Mouse (Mus musculus) limb, embryonic 12.5 days (tissue): ENCODE measurements at regions not wholly inside any gene's neighbourhood (a gene's known extent, or its start where the extent isn't known, plus 50 kb on each side); places are given as distances from the start of the nearest gene placed in this dataset.

ENCODE experiments used
- ATAC-seq: fragments of 200-750 bp; cut with Nextera tagmentation; 2 replicates; pipeline ENCODE4 v1.8.0; 2017; ENCODE audit warnings: low read depth, moderate TSS enrichment; ENCODE audit not compliant: insufficient number of reproducible peaks, insufficient read depth, low FRiP score, low TSS enrichment
- H3K27ac ChIP-seq: fragments of 300-500 bp; sonication (generic); 2 replicates; pipeline ENCODE4 v1.5.1; 2016; ENCODE audit warnings: mild to moderate bottlenecking, moderate library complexity
- H3K27me3 ChIP-seq: fragments of 300-500 bp; sonication (generic); 2 replicates; pipeline ENCODE4 v1.6.1; 2016; ENCODE audit warnings: mild to moderate bottlenecking, moderate library complexity
- H3K36me3 ChIP-seq: fragments of 300-500 bp; sonication (generic); 2 replicates; pipeline ENCODE4 v1.6.1; 2016; ENCODE audit warnings: mild to moderate bottlenecking, moderate library complexity
- H3K4me1 ChIP-seq: fragments of 300-500 bp; sonication (generic); replicated peaks from 2 replicates; pipeline ENCODE4 v1.6.1; 2016
- H3K4me2 ChIP-seq: fragments of 300-500 bp; sonication (generic); 2 replicates; pipeline ENCODE4 v1.6.1; 2016; ENCODE audit warnings: mild to moderate bottlenecking, moderate library complexity
- H3K4me3 ChIP-seq: fragments of 300-500 bp; sonication (generic); replicated peaks from 2 replicates; pipeline ENCODE4 v1.5.1; 2016; ENCODE audit warnings: mild to moderate bottlenecking
- H3K9ac ChIP-seq: fragments of 300-500 bp; sonication (generic); replicated peaks from 2 replicates; pipeline ENCODE4 v1.6.1; 2016; ENCODE audit warnings: mild to moderate bottlenecking, moderate library complexity
- H3K9me3 ChIP-seq: fragments of 300-500 bp; sonication (generic); 2 replicates; pipeline ENCODE4 v1.6.1; 2016; ENCODE audit warnings: mild to moderate bottlenecking, moderate library complexity
- WGBS: fragments of 180-500 bp; shearing (Covaris S2); methylation state at CpG from one replicate; pipeline ENCODE4 v1.1.7; 2016; 5-methylcytosine and 5-hydroxymethylcytosine counted together

DNA sequence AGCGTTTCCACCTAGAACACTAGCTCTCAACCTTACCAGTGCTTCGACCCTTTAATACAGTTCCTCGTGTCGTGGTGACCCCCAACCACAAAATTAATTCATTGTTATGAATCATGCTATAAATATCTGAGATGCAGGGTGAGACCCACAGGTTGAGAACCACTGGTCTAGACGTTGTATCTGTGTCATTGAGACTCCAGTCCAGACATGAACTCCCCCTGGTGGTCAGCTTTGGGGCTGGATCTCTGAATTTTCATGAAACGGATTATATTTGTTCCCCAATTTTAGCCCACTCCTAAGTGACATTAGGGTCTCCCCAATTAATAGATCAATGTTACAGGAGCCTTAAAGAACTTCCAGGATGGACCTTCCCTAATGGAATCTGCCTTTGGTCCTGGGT is 81.3 kb upstream of the Tmem150c start:
- Histone ChIP-seq H3K4me1 (no peaks in the 10 kb centered on the region), H3K27ac (no peak overlapping the region), H3K9me3 (peaks cover 4% of the 10 kb centered on the region; the same call in 1 of the 2 replicates), H3K9ac (no peak overlapping the region), H3K4me2 (no peak overlapping the region), H3K36me3 (no peaks in the 10 kb centered on the region), H3K4me3 (no peak overlapping the region), H3K27me3 (no peaks in the 10 kb centered on the region)
- no peak for ATAC-seq
- 70% methylated on average over 6 of the region's 6 CpGs for WGBS

DNA sequence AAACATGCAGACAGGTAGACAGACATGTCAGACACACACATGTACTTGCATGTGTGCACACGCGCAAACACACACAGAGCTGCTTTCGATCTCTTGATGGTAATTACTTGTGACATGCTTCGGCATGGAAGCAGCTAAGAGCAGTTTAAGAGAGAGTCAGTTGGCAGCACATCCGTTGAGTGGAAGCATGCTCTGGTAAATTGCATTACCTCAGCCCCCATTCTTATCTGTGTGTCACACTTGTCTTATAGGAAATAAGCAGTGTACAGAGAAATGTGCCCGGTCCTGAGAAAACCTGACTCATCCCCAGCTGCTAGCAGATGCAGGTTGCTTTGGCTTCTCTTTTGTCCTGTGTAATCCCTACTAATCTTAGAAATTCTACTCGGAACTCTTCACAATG is 80.0 kb upstream of the Tmem150c start:
- 86% methylated on average over 7 of the region's 7 CpGs for WGBS
- Histone ChIP-seq H3K4me2 (no peak overlapping the region), H3K9ac (no peak overlapping the region), H3K4me3 (no peak overlapping the region), H3K9me3 (peaks cover 4% of the 10 kb centered on the region; the same call in 1 of the 2 replicates), H3K27ac (no peak overlapping the region), H3K36me3 (no peaks in the 10 kb centered on the region), H3K27me3 (no peaks in the 10 kb centered on the region), H3K4me1 (no peaks in the 10 kb centered on the region)
- no peak for ATAC-seq

DNA sequence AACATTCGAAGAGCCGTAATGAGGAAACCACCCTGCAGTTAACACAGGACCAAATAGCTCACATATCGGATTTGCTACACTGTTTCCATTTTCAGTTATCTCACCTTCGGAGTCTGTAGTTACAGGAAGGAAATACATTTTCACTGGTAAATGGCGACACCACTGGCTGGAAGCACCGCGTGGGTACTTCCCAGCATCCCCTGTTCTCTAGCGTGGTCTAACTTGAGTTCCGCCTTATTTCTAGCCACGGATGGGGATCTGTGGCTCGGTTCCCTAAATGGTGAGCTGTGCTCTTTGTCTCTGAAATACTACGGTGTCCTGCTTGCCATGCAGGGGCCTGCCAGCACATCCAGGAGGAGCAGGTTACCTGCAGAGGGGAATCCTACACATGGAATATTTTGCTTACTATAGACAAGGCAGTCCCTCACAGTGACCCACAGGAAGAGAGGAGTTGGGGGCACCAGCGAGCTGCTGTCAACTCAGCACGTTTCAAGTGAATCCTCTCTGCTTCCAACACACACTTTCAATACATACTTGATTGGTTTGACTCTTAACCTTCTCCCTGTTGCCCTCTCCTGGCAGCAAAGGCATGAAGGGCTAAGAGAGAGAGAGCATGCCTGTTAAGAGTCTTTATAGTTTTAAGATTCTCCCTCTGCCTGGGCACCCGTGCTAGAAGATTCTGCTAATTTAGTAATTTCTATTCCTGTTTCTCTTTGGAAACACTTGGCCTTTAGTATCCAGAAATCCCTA is 78.9 kb upstream of the Tmem150c start:
- peaks cover 4% of the 10 kb centered on the region; the same call in 1 of the 2 replicates for H3K9me3 ChIP-seq
- WGBS, result 83% methylated on average over 15 of the region's 15 CpGs
- no peak overlapping the region for H3K9ac ChIP-seq
- H3K4me3 ChIP-seq, result no peak overlapping the region
- H3K27me3 ChIP-seq, result no peaks in the 10 kb centered on the region
- no peaks in the 10 kb centered on the region for H3K36me3 ChIP-seq
- H3K4me2 ChIP-seq, result no peak overlapping the region
- H3K27ac ChIP-seq, result no peak overlapping the region
- no peaks in the 10 kb centered on the region for H3K4me1 ChIP-seq
- ATAC-seq, result no peak

DNA sequence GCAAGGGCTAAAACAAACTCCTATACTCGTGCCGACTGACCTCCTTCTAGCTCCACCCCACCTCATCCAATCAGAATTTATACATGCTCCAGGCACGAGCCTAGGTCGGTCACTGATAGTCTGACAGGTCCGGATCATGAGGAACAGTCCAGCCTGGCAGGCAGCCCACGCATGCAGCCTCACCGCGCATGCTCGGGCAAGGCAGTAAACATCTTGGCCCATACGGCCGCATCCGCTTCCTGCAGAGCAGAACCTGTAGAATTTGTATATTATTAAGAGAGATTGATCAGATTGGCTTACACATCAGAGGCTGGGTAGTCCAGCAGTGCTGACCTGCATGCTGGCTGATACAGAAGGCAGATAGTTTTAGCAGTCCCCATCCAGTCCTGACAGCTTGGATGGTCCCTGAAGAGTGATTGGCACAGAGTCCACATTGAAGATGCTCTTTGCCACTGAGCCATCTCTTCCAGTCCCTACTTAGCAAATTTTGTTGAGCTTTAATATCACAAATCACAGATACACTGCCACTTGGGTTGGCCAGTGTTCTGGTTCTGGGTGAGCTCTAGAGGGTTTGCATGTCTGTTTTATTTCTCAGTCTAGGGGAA is 78.2 kb upstream of the Tmem150c start:
- Histone ChIP-seq H3K4me2 (no peak overlapping the region), H3K4me1 (no peaks in the 10 kb centered on the region), H3K36me3 (no peaks in the 10 kb centered on the region), H3K9me3 (peaks cover 4% of the 10 kb centered on the region; the same call in 1 of the 2 replicates), H3K4me3 (no peak overlapping the region), H3K27me3 (no peaks in the 10 kb centered on the region), H3K27ac (no peak overlapping the region), H3K9ac (no peak overlapping the region)
- ATAC-seq, result no peak
- WGBS, result 87% methylated on average over 12 of the region's 12 CpGs

DNA sequence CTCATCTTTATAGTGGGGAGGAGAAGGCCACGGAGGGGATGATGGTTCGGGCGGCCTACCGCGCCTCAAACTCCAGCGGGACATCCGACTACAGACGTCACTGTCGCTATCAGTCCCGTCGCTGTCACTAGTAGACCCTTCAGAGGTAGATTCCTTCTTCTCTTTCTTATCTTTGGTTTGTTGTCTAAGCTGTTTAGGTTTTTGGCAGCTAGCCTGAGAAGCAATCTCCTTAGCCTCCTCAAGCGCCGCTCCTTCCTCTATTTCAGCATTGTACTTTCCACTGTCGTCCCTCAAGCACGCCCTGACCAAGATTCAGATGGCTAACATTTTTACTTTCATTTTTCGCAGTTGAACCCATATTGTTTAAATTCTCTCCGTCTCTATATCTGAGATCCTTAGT is 76.7 kb upstream of the Tmem150c start:
- Histone ChIP-seq H3K4me1 (peaks cover 8% of the 10 kb centered on the region), H3K27me3 (no peaks in the 10 kb centered on the region), H3K36me3 (no peaks in the 10 kb centered on the region), H3K4me2 (no peak overlapping the region), H3K4me3 (no peak overlapping the region), H3K9me3 (no peaks in the 10 kb centered on the region; the same call in 1 of the 2 replicates), H3K9ac (no peak overlapping the region), H3K27ac (no peak overlapping the region)
- 93% methylated on average over 17 of the region's 17 CpGs for WGBS
- no peak for ATAC-seq

DNA sequence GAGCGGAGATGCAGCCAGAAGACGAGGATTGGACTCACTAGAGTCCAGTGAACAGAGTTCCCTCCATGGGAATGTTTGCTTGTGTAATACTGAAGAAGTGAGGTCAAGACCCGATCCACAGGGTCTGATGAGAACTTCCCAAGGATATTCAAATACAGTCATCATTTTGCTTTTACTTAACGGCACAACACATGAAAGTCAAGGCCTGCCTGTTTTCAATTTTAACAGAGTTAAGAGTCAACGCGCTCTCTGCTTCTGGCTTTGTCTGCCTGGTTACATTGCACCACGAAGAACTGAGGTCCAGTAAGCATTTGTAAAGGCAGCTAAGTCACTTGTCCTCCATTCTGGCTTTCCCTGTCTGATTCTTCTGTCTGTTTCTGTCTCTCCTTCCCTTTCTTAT is 72.5 kb upstream of the Tmem150c start:
- no peak for ATAC-seq
- H3K4me1 ChIP-seq, result peaks cover 14% of the 10 kb centered on the region
- WGBS, result 40% methylated on average over 7 of the region's 7 CpGs
- H3K4me3 ChIP-seq, result no peak overlapping the region
- H3K27ac ChIP-seq, result no peak overlapping the region
- no peaks in the 10 kb centered on the region for H3K36me3 ChIP-seq
- H3K9me3 ChIP-seq, result no peaks in the 10 kb centered on the region
- H3K27me3 ChIP-seq, result no peaks in the 10 kb centered on the region
- H3K4me2 ChIP-seq, result 0 out of 2 replicates have a peak overlapping the region, but pooled peaks have one; percentile 23
- H3K9ac ChIP-seq, result no peak overlapping the region

DNA sequence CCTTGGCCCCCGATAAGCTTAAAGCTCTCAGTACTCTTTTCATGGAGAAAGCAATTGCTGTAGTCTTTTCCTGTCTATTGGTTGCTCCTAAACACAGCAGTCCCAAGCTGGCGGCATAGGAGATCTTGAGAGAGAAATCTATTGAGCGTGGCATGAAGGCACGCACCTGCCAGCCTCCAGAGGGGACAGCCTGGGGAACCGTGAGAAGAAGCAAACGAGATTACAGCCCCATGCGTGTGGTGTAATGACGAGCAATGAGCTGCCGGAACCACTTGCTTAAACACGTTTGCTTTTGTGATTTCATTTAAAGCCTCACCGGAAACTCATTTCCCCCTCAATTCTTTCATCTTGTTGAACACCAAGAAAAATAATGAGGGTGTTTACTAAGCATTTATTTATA is 72.0 kb upstream of the Tmem150c start:
- 56% methylated on average over 11 of the region's 11 CpGs for WGBS

DNA sequence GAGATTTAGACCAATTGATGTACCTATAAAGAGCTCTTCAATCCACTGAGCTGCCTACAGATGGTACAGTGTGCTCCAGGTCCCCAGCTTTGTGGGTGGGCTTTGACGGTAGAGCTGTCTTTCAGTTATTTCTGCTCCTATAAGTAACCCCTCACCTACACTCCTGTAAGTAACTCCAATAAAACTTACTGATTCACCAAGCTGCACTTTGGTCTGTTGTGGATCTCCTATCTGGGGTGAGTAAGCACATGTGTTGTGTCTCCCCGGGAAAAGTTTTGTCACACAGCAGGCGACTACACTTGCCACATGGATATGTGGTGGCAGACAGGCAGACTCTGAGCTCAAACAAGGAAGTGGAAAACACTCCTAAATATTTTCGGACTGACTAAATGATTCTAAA is 70.4 kb upstream of the Tmem150c start:
- no peaks in the 10 kb centered on the region for H3K36me3 ChIP-seq
- H3K27ac ChIP-seq, result no peak overlapping the region
- H3K4me2 ChIP-seq, result no peak overlapping the region
- WGBS, result 85% methylated on average over 4 of the region's 4 CpGs
- no peak overlapping the region for H3K9ac ChIP-seq
- no peaks in the 10 kb centered on the region for H3K9me3 ChIP-seq
- H3K4me3 ChIP-seq, result no peak overlapping the region
- H3K27me3 ChIP-seq, result no peaks in the 10 kb centered on the region
- no peak for ATAC-seq
- peaks cover 22% of the 10 kb centered on the region for H3K4me1 ChIP-seq

More for the DNA sequence above, 72.0 kb upstream of the Tmem150c start:
- Histone ChIP-seq H3K27ac (no peak overlapping the region), H3K4me1 (peaks cover 19% of the 10 kb centered on the region), H3K9me3 (no peaks in the 10 kb centered on the region), H3K4me3 (no peak overlapping the region), H3K9ac (no peak overlapping the region), H3K36me3 (no peaks in the 10 kb centered on the region), H3K4me2 (no peak overlapping the region), H3K27me3 (no peaks in the 10 kb centered on the region)
- no peak for ATAC-seq

DNA sequence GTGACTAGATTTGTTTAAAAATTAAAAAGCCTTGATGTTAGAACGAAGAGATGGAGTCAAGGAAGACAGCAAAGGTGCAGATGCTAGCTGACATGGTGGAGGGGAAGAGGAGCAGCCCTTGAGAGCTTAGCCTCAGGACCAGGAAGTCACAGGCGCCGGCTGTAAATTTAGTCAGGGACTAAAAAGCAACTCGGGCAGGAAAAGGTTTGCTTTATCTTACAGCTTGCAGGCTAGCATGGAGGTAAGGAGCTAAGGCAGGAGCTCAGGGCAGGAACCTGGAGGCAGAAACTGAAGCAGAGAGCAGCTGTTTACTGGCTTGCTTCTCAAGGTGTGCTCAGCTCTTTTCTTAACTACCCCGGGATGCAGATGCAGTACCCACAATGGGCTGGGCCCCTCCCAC is 68.3 kb upstream of the Tmem150c start:
- Histone ChIP-seq H3K9me3 (no peaks in the 10 kb centered on the region), H3K4me3 (no peak overlapping the region), H3K9ac (no peak overlapping the region), H3K27ac (no peak overlapping the region), H3K4me1 (peaks cover 26% of the 10 kb centered on the region), H3K27me3 (no peaks in the 10 kb centered on the region), H3K36me3 (no peaks in the 10 kb centered on the region), H3K4me2 (no peak overlapping the region)
- ATAC-seq, result no peak
- 46% methylated on average over 5 of the region's 5 CpGs for WGBS

DNA sequence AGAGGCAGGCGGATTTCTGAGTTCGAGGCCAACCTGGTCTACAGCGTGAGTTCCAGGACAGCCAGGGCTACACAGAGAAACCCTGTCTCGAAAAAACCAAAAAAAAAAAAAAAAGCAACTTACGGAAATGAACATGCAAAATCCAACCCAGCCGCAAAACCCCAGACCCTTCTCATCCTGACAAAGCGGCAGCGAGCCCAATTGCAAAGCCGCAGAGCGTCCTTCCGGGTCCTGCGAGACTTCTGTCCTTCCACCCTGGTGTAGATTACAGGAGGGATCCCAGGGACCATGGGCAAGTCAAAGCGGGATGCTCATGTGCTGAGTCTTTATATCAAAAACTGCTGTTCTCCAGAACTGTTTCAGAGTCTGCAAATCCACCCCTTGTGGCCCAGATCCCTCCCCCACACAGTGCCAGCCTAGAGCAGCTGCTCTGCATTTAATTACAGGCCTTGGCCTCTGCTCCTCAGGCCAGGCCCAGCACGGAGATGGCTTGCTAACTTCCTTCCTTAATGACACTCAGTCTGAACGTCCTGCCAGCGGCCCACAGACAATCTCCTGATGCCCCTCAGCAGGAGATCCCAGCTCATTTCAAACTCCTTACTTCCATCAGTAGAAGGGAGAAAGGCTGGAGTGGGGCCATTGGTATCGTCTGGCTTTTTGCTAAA is 67.1 kb upstream of the Tmem150c start:
- peak; percentile 52; the same call in 1 of the 2 replicates for ATAC-seq
- Histone ChIP-seq H3K27me3 (no peaks in the 10 kb centered on the region), H3K4me2 (no peak overlapping the region), H3K4me1 (peaks cover 22% of the 10 kb centered on the region), H3K9ac (0 out of 2 replicates have a peak overlapping the region, but pooled peaks have one; percentile 18), H3K36me3 (no peaks in the 10 kb centered on the region), H3K27ac (peak overlapping the region; percentile 31), H3K9me3 (no peaks in the 10 kb centered on the region), H3K4me3 (no peak overlapping the region)
- WGBS, result 54% methylated on average over 17 of the region's 17 CpGs

DNA sequence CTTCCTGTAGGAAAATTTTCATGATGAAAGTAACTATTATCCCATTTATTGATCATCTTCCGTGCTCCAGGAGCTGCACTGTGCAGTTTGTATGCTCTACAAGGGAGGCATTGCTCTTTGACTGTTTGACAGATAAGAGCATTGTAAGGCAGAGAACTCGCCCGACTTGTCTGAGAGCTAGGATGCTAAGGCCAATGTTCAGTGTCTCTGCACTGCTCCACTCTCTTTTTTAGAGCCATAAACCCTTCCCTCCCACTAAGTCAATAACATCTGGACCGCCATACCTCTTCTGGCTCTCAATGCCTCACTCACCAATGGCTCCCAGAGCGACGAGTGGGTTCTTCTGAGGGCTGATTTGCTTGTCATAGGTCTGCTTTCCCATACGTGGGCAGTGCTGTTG is 65.9 kb upstream of the Tmem150c start:
- Histone ChIP-seq H3K4me2 (no peak overlapping the region), H3K27ac (no peak overlapping the region), H3K27me3 (no peaks in the 10 kb centered on the region), H3K4me3 (no peak overlapping the region), H3K9me3 (no peaks in the 10 kb centered on the region), H3K36me3 (no peaks in the 10 kb centered on the region), H3K9ac (no peak overlapping the region), H3K4me1 (peaks cover 18% of the 10 kb centered on the region)
- no peak for ATAC-seq
- WGBS, result 80% methylated on average over 7 of the region's 7 CpGs
